Mouse (Mus musculus): Measurements from ENCODE around the gene Rnf40. TPM values are rescaled to one million over a fixed set of nuclear protein-coding genes. Genes with fewer than 3 reads are reported as not detected.

Rnf40 gene
- 10 to 100 TPM; 55.8 to 60.8 TPM for total RNA-seq (2021)
- long read RNA-seq, experiment 1, full-length matches to known transcripts: 18 of 35 reads
- long read RNA-seq, experiment 1, partial matches to known transcripts: 11 of 35 reads
- long read RNA-seq, experiment 1, other reads (novel, unspliced or antisense): 6 of 35 reads
- long read RNA-seq, experiment 2, full-length matches to known transcripts: 12 of 20 reads
- long read RNA-seq, experiment 2, partial matches to known transcripts: 2 of 20 reads
- long read RNA-seq, experiment 2, other reads (novel, unspliced or antisense): 6 of 20 reads

GRCm38 (mm10) chr7:127588011-127588871, at the start of gene Rnf40, which contains the start of gene Ccdc189:
Rnf40 (plus strand) TSS chr7:127588767.
Ccdc189 (minus strand) TSS chr7:127588595.
- DNase-seq: peak; percentile 95 to 96

GRCm38 (mm10) chr7:127541671-127542070, 46.9 kb upstream of the Rnf40 start:
- no peak for DNase-seq

GRCm38 (mm10) chr7:127549116-127549835, 39.3 kb upstream of the Rnf40 start:
- DNase-seq: peak in 1 of 2 experiments; percentile 51

- no peak for DNase-seq
Measured at GRCm38 (mm10) chr7:127551558-127551957, 37.0 kb upstream of the Rnf40 start.

- DNase-seq: no peak
Measured at GRCm38 (mm10) chr7:127560580-127560979, 28.0 kb upstream of the Rnf40 start.

GRCm38 (mm10) chr7:127561340-127561858, 27.2 kb upstream of the Rnf40 start, which contains the start of gene Tmem265:
Tmem265 (plus strand) TSS chr7:127561390.
- no peak for DNase-seq

GRCm38 (mm10) chr7:127564381-127565150, 24.0 kb upstream of the Rnf40 start:
- DNase-seq: peak; percentile 43 to 60

- peak; percentile 93 to 94 for DNase-seq
Measured at GRCm38 (mm10) chr7:127572895-127573471, 15.6 kb upstream of the Rnf40 start, which contains the start of gene Phkg2. Phkg2 (plus strand) TSS chr7:127573340.

GRCm38 (mm10) chr7:127573503-127574008, 15.0 kb upstream of the Rnf40 start:
- no peak for DNase-seq

GRCm38 (mm10) chr7:127574115-127574514, 14.5 kb upstream of the Rnf40 start:
- no peak for DNase-seq

GRCm38 (mm10) chr7:127583260-127583659, 5.3 kb upstream of the Rnf40 start:
- DNase-seq: no peak

- DNase-seq: no peak
Measured at GRCm38 (mm10) chr7:127585031-127585430, 3.5 kb upstream of the Rnf40 start.

GRCm38 (mm10) chr7:127586149-127586548, 2.4 kb upstream of the Rnf40 start:
- DNase-seq: no peak

GRCm38 (mm10) chr7:127587196-127587595, 1.4 kb upstream of the Rnf40 start:
- no peak for DNase-seq

GRCm38 (mm10) chr7:127588901-127589300, 334 bp downstream of the Rnf40 start:
- DNase-seq: no peak

GRCm38 (mm10) chr7:127589637-127590036, 1.1 kb downstream of the Rnf40 start:
- DNase-seq: no peak

- DNase-seq: no peak
Measured at GRCm38 (mm10) chr7:127591108-127591507, 2.5 kb downstream of the Rnf40 start.

GRCm38 (mm10) chr7:127592575-127592974, 4.0 kb downstream of the Rnf40 start:
- DNase-seq: peak in 1 of 2 experiments; percentile 42

- DNase-seq: no peak
Measured at GRCm38 (mm10) chr7:127596747-127597146, 8.2 kb downstream of the Rnf40 start.

- peak in 1 of 2 experiments; percentile 48 for DNase-seq
Measured at GRCm38 (mm10) chr7:127600612-127601011, 12.0 kb downstream of the Rnf40 start.

- DNase-seq: no peak
Measured at GRCm38 (mm10) chr7:127601735-127602134, 13.2 kb downstream of the Rnf40 start.

Data from adrenal gland, postnatal 36 days (tissue).